Mouse (Mus musculus) kidney, adult 9 months (tissue): ENCODE results near the gene Akap12.

Source experiments
- DNase-seq: peaks from one replicate; pipeline ENCODE4 v3.0.0; 2022

Gene Akap12

DNA sequence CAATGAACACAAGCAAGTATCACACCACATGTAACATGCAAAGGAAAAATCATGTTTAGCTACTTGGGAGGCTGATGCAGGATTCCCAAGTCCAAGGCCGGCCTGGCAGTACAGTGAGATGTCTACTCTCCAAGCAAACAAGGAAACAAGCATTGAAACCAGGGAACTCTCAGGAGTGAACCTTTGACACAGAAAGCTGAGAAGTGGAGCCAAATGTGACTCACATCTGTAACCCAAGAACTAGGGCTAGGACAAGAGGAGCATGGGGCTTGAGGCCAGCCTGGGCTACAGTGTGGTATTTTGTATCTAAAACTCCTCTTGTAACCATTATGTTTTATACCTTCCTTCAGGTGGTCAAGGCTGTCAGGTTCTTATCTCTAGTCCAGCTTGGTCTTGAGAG, 141.0 kb downstream of the Akap12 start:
- no peak for DNase-seq
